Mouse (Mus musculus) heart, adult 11 months (tissue): ENCODE measurements around the gene Hoxb13.

Experiments used
- DNase-seq: peaks from one replicate; pipeline ENCODE4 v3.0.0; 2022

Gene Hoxb13

GRCm38 (mm10) chr11:96193521-96194400 is at the start of gene Hoxb13:
TSS of gene Hoxb13 (plus strand) at chr11:96194316.
- no peak for DNase-seq

- peak; percentile 88 for DNase-seq
Observed at GRCm38 (mm10) chr11:96145622-96146270, 48.4 kb upstream of the Hoxb13 start.

GRCm38 (mm10) chr11:96147471-96147870 is 46.6 kb upstream of the Hoxb13 start:
- no peak for DNase-seq

- no peak for DNase-seq
Observed at GRCm38 (mm10) chr11:96164769-96165168, 29.3 kb upstream of the Hoxb13 start.

GRCm38 (mm10) chr11:96168125-96168524 is 26.0 kb upstream of the Hoxb13 start:
- no peak for DNase-seq

- no peak for DNase-seq
Observed at GRCm38 (mm10) chr11:96169016-96169415, 25.1 kb upstream of the Hoxb13 start.

GRCm38 (mm10) chr11:96170711-96171379 is 23.3 kb upstream of the Hoxb13 start:
- no peak for DNase-seq

- no peak for DNase-seq
Observed at GRCm38 (mm10) chr11:96171601-96172000, 22.5 kb upstream of the Hoxb13 start.

GRCm38 (mm10) chr11:96172511-96173287 is 21.4 kb upstream of the Hoxb13 start:
- DNase-seq = no peak

- no peak for DNase-seq
Observed at GRCm38 (mm10) chr11:96173288-96173840, 20.8 kb upstream of the Hoxb13 start.

- DNase-seq = no peak
Observed at GRCm38 (mm10) chr11:96174881-96175280, 19.2 kb upstream of the Hoxb13 start.

- no peak for DNase-seq
Observed at GRCm38 (mm10) chr11:96175511-96175910, 18.6 kb upstream of the Hoxb13 start.

- DNase-seq = no peak
Observed at GRCm38 (mm10) chr11:96175951-96176530, 18.1 kb upstream of the Hoxb13 start.

- DNase-seq = no peak
Observed at GRCm38 (mm10) chr11:96176841-96177240, 17.3 kb upstream of the Hoxb13 start.

GRCm38 (mm10) chr11:96177546-96178174 is 16.5 kb upstream of the Hoxb13 start:
- DNase-seq = no peak

- no peak for DNase-seq
Observed at GRCm38 (mm10) chr11:96178356-96178755, 15.8 kb upstream of the Hoxb13 start.

- DNase-seq = no peak
Observed at GRCm38 (mm10) chr11:96178911-96179503, 15.1 kb upstream of the Hoxb13 start.

GRCm38 (mm10) chr11:96181061-96181460 is 13.1 kb upstream of the Hoxb13 start:
- no peak for DNase-seq

- no peak for DNase-seq
Observed at GRCm38 (mm10) chr11:96184233-96184632, 9.9 kb upstream of the Hoxb13 start.

GRCm38 (mm10) chr11:96187321-96187720 is 6.8 kb upstream of the Hoxb13 start:
- DNase-seq = no peak
